Mouse (Mus musculus) central nervous system, embryonic 14 days (tissue): Measurements from ENCODE around the gene Dmrta1. TPM values are rescaled to one million over a fixed set of nuclear protein-coding genes. Genes with fewer than 3 reads are reported as not detected.

Experiments used
- polyA plus RNA-seq: library from polyadenylated mRNA; depleted of rRNA; stranded (reverse); fragments of >200 nt; gene quantifications from 2 replicates; pipeline ENCODE4 v1.2.3, GENCODE M21; 2012; rRNA removed

Gene Dmrta1
- polyA plus RNA-seq, result 1.5 and 1.9 TPM in 2 replicates

GRCm38 (mm10) chr4:89679195-89679594, at the start of gene Dmrta1:
Dmrta1 (plus strand) TSS chr4:89679436.

